Mouse (Mus musculus): ENCODE results near the gene Per2.

DNA sequence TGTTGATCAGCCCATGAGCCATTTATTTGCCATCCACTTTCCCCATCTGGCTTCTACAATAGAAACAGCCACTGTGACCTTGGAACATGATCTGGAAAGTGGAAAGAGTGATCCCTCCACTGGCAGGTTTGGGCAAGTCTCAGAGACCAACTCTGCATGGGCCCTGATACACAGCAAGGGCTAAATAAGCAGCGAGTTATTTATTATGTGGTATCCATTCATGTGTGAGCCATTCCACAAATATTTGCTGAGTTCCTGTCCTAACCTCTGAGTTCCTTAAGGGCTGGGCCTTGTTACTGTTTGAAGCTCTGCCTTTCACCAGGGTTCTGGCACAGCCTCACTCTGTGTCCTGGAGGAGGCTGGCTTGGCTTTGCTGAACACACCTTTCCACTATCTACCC lies 31.2 kb upstream of the Per2 start:
- no peak for TF ChIP-seq CTCF (IDR thresholded peaks at IDR 0.05; ENCODE audit: low read depth)
- no peak for TF ChIP-seq EP300 (IDR thresholded peaks at IDR 0.05; ENCODE audit: low read depth)

Measured in liver, embryonic 14.5 days (tissue).